Mouse (Mus musculus) 416B (cell line): ENCODE results near the gene Atl3.
A peak's percentile ranks its signal among the peaks of the same experiment; 100 is the strongest.
"Not testable (repeated sequence)": the region's sequence is repeated elsewhere in the genome, so short reads cannot be mapped to it uniquely, and the experiment has no call there.

ENCODE experiments used
- DNase-seq: peaks from one replicate; pipeline ENCODE4 v3.0.0; 2011; ENCODE audit warnings: low read depth

The Atl3 gene

GRCm38 (mm10) chr19:7493352-7494186, at the start of gene Atl3:
Gene Atl3 (plus strand): TSS chr19:7494040.
- DNase-seq = peak; percentile 40

DNA sequence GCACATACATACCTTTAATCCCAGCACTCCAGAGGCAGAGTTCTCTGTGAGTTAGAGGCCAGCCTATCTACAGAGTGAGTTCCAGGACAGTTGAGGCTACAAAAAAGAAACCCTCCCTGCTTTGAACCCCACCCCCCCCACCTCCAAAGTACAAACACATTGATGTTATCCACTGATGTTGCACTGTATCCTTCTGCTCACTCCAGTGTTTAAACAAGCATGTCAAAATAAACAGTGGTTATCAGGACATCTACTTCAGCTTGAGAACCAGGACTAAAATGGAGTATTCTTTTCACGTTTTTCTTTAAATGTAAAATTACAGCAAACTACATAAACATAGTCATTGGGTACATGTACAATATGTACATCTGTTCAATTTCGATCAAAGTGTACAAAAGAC, 48.7 kb upstream of the Atl3 start:
- no peak for DNase-seq

- DNase-seq = no peak
Measured at GRCm38 (mm10) chr19:7445596-7445995, 48.2 kb upstream of the Atl3 start.

- DNase-seq = no peak
Measured at GRCm38 (mm10) chr19:7456803-7457202, 37.0 kb upstream of the Atl3 start.

GRCm38 (mm10) chr19:7458901-7459300, 34.9 kb upstream of the Atl3 start:
- DNase-seq = no peak

GRCm38 (mm10) chr19:7459370-7459769, 34.5 kb upstream of the Atl3 start:
- DNase-seq = no peak

GRCm38 (mm10) chr19:7467915-7468314, 25.9 kb upstream of the Atl3 start:
- DNase-seq = peak; percentile 51

DNA sequence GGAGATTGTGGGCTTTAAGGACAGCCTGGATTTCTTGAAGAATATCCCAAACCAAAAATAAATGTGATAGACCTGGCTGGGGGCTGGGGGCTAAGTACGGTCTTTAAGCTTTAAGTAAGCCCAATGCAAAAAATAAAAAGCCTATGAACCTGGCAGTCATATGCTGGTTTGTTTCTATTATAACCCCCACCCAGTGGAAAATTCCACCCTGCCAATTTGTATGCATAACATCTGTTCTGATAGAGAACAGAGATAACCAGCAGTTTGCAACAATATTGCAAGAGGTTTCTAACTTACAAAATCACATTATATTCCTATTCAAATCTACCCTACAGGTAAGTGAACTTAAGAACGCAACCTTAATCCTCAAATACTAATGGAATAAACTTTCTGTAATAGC, 23.2 kb upstream of the Atl3 start:
- no peak for DNase-seq

DNA sequence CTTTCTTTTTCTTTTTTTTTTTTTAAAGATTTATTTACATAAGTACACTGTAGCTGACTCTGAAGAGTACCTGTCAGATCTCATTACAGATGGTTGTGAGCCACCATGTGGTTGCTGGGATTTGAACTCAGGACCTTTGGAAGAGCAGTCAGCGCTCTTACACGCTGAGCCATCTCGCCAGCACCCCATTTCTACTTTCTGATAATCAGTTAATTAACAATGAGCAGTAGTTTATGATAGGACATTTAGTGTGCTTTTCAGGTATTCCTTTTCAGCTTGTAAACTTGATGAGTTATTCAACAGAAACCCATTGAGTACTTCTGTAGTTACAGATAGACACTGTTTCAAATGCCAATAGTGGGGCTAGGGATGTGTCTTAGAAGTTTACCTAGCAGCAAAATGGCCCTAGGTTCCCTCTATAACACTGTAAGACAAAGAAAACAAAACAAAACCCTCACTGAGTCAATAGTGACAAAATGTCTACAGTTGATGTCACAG, 14.0 kb upstream of the Atl3 start:
- DNase-seq = no peak

GRCm38 (mm10) chr19:7481541-7482265, 12.1 kb upstream of the Atl3 start:
- peak; percentile 53 for DNase-seq

DNA sequence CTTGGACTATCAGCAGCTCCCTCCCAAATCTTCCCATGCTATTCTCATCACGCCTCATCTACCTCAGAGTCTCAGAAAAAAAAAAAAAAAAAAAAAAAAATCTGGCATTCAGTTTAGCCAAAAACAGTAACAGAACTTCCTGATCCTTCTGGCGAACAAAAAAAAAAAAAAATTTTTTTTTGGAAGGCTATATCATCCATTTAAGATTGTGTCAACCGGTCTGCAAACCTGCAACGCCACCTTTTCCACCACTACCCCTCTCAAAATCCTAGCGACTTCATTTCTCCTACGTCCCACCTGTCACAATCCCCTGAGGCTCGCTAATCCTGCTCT, 11.6 kb upstream of the Atl3 start:
- no peak for DNase-seq

DNA sequence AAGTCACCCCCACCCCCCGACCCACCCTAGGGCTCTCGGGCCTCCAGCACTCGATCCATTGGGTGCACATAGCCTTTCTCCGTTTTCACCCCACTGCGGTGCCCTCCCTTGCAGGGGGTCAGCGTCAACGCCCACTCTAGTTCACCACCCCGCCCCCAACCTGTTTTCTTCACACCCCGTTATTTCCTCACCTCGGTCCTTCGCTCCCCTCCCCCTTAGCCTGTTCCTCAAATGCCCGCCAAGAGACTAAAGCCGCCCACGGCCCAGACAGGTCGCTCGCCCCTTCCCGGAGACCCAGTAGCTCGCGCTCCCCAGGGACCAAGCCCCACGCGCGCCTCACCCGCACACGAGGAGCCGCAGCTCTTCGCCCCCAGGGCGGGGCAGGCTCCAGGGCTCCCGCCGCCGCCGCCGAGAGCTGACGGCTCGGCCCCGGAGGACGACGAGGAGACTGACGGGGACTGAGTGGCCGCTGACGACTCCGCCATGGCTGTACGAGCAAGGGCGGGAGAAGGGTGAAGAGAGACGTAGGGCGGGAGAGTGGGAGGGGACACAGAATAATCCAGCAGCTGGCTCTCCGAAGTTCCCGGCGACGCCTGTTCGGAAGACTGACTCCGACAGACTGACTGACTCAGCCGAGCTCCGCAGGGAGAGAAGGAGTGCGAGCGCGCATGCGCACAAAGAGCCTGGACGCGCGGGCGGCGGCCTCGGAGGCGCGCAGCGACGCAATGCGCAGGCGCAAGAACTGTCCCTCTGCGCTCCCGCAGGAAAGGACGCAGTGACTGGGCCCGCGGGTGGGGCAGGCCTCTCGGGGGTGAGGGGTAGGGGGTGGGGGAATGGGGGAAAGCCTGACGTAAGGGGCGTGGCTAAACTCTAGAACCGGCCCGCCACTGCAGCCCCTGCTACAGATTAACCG, 11.0 kb upstream of the Atl3 start, which contains the start of gene Rtn3:
Rtn3 (minus strand) TSS at position 683 of the 913 bp plus-strand sequence.
- DNase-seq = peak; percentile 98

- DNase-seq = peak; percentile 92
Measured at GRCm38 (mm10) chr19:7483512-7483882, 10.3 kb upstream of the Atl3 start.

DNA sequence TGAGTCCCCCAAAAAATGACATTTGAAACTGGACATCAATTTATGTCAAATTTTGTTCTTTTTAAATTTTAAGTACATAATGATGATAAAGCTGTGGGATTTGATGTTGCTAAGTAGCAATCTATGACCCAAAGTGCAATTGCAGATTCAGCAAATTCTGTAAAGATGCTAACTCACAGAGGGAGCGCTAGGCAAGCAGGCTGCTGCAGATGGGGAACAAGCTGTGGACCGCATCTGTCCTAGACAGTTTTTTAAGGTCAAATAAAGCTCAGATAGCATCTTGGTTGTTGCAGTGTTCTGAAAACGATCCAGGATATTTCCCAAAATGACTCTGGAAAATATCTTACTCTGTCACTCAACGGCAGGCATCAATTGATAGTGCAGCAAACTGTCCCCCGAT, 9.8 kb upstream of the Atl3 start:
- DNase-seq = peak; percentile 63

- peak; percentile 74 for DNase-seq
Measured at GRCm38 (mm10) chr19:7487680-7488079, 6.2 kb upstream of the Atl3 start.

GRCm38 (mm10) chr19:7491960-7492359, 1.9 kb upstream of the Atl3 start:
- peak; percentile 58 for DNase-seq

GRCm38 (mm10) chr19:7492682-7493081, 1.2 kb upstream of the Atl3 start:
- no peak for DNase-seq

DNA sequence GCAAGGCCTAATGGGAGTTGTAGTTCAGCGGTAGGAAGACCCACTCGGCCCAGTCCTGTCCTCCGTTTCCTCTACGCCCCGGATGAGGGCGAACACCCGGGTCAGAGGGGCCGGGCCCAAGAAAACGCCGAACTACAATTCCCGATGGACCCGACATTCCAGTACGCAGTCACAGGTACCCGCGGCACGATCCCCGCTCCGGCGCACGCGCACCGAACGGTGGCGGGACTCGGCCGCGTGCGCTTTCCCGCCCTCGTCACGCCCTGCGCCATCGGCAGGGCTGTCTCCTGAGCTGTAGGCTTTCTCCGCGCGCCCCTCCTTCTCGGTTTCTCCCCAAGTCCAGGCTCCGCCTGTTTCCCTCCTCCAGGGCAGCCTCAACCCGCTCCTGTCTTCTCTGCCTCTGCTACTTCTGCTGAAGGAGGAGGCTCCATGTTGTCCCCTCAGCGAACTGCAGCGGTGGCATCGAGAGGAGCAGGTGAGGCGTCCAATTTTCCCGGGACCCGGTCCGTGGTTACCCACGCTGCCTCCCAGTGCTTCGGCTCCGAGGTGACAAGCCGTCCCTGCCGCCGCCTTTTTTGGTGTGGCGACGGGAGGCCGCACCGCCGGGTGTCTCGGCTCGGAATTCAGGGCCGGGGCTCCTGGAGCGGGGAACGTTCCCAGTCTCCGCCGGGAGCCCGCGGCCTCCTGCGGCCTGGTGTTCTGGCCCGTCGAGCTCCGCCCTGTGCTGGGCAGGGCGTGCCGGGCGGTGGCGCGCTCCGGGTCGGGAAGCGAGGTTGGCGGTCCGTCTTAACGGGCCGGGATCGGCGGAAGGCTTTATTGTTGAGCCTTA, 561 bp downstream of the Atl3 start:
- DNase-seq = peak; percentile 97

- peak; percentile 68 for DNase-seq
Measured at GRCm38 (mm10) chr19:7495221-7496038, 1.6 kb downstream of the Atl3 start.

GRCm38 (mm10) chr19:7496070-7496469, 2.2 kb downstream of the Atl3 start:
- DNase-seq = not testable (repeated sequence)
